Mouse (Mus musculus) erythroblast, embryonic 14.5 days (primary cell): ENCODE measurements around the gene Ncoa5. TPM values are rescaled to one million over a fixed set of nuclear protein-coding genes. Genes with fewer than 3 reads are reported as not detected.

Experiments used
- H3K27me3 ChIP-seq: 2 replicates; pipeline ENCODE4 v1.6.1; 2012; ENCODE audit warnings: inconsistent platforms; ENCODE audit not compliant: control insufficient read depth
- H3K36me3 ChIP-seq: 2 replicates; pipeline ENCODE4 v1.6.1; 2012; ENCODE audit warnings: mild to moderate bottlenecking, inconsistent platforms; ENCODE audit not compliant: control insufficient read depth
- H3K4me1 ChIP-seq: 2 replicates; pipeline ENCODE4 v1.6.1; 2012; ENCODE audit warnings: inconsistent platforms; ENCODE audit not compliant: control insufficient read depth
- H3K4me3 ChIP-seq: replicated peaks from 2 replicates; pipeline ENCODE3; 2012; ENCODE audit warnings: moderate library complexity, mild to moderate bottlenecking, inconsistent platforms
- H3K9me3 ChIP-seq: 2 replicates; pipeline ENCODE4 v1.6.1; 2012; ENCODE audit warnings: low read length, inconsistent platforms, mixed read lengths; ENCODE audit not compliant: control insufficient read depth
- GATA1 ChIP-seq: IDR thresholded peaks from 2 replicates; pipeline ENCODE4 v1.6.1; 2012; ENCODE audit warnings: low read length, inconsistent platforms, mixed read lengths
- TAL1 ChIP-seq: IDR thresholded peaks from 3 replicates; pipeline ENCODE4 v1.6.1; 2012; ENCODE audit warnings: low read length, inconsistent platforms, mixed read lengths
- polyA plus RNA-seq: library from polyadenylated mRNA; stranded (reverse); fragments of >175 nt; gene quantifications from 2 replicates; pipeline ENCODE4 v1.2.3, GENCODE M21; 2012

Gene Ncoa5
- polyA plus RNA-seq, 1 experiment: 1.7 TPM

- H3K9me3 ChIP-seq: peaks cover 8% of the 10 kb centered on the region
- peaks cover 27% of the 10 kb centered on the region for H3K27me3 ChIP-seq
- H3K4me3 ChIP-seq: no peak overlapping the region
- H3K4me1 ChIP-seq: peaks cover 11% of the 10 kb centered on the region
- TF ChIP-seq TAL1 (no peak), GATA1 (no peak)
- H3K36me3 ChIP-seq: no peaks in the 10 kb centered on the region
These were observed 76.9 kb downstream of the Ncoa5 start for GRCm38 (mm10) chr2:164957548-164958315.

GRCm38 (mm10) chr2:164956195-164956594 lies 78.5 kb downstream of the Ncoa5 start:
- Histone ChIP-seq H3K36me3 (no peaks in the 10 kb centered on the region), H3K27me3 (peaks cover 38% of the 10 kb centered on the region), H3K4me3 (no peak overlapping the region), H3K4me1 (peaks cover 10% of the 10 kb centered on the region), H3K9me3 (peaks cover 12% of the 10 kb centered on the region)
- TF ChIP-seq TAL1 (no peak), GATA1 (no peak)

GRCm38 (mm10) chr2:164955725-164956124 lies 78.9 kb downstream of the Ncoa5 start:
- Histone ChIP-seq H3K4me3 (no peak overlapping the region), H3K4me1 (peaks cover 7% of the 10 kb centered on the region), H3K36me3 (no peaks in the 10 kb centered on the region), H3K27me3 (peaks cover 39% of the 10 kb centered on the region), H3K9me3 (peaks cover 12% of the 10 kb centered on the region)
- TF ChIP-seq GATA1 (no peak), TAL1 (no peak)

- no peak for TF ChIP-seq GATA1
- TF ChIP-seq TAL1: no peak
- no peak overlapping the region for H3K4me3 ChIP-seq
- peaks cover 56% of the 10 kb centered on the region for H3K27me3 ChIP-seq
- H3K9me3 ChIP-seq: peaks cover 12% of the 10 kb centered on the region
- H3K4me1 ChIP-seq: peaks cover 3% of the 10 kb centered on the region
- no peaks in the 10 kb centered on the region for H3K36me3 ChIP-seq
These were observed 81.4 kb downstream of the Ncoa5 start for GRCm38 (mm10) chr2:164953224-164953623.

- H3K36me3 ChIP-seq: no peaks in the 10 kb centered on the region
- peaks cover 3% of the 10 kb centered on the region for H3K4me1 ChIP-seq
- peaks cover 63% of the 10 kb centered on the region for H3K27me3 ChIP-seq
- TF ChIP-seq TAL1: no peak
- no peak for TF ChIP-seq GATA1
- no peak overlapping the region for H3K4me3 ChIP-seq
- H3K9me3 ChIP-seq: peaks cover 7% of the 10 kb centered on the region
These were observed 82.2 kb downstream of the Ncoa5 start for GRCm38 (mm10) chr2:164952448-164952847.

- no peak for TF ChIP-seq TAL1
- TF ChIP-seq GATA1: no peak
- Histone ChIP-seq H3K4me1 (peaks cover 3% of the 10 kb centered on the region), H3K4me3 (no peak overlapping the region), H3K36me3 (no peaks in the 10 kb centered on the region), H3K9me3 (peaks cover 7% of the 10 kb centered on the region), H3K27me3 (peaks cover 68% of the 10 kb centered on the region)
These were observed 82.9 kb downstream of the Ncoa5 start for GRCm38 (mm10) chr2:164951745-164952144.

GRCm38 (mm10) chr2:164950501-164950900 lies 84.2 kb downstream of the Ncoa5 start:
- Histone ChIP-seq H3K4me1 (peaks cover 3% of the 10 kb centered on the region), H3K27me3 (peaks cover 76% of the 10 kb centered on the region), H3K36me3 (no peaks in the 10 kb centered on the region), H3K9me3 (peaks cover 6% of the 10 kb centered on the region), H3K4me3 (no peak overlapping the region)
- TF ChIP-seq GATA1 (no peak), TAL1 (no peak)

Other genes starting within 250 kb of the Ncoa5 start
- gene Snx21, start 249.0 kb downstream of the Ncoa5 start, polyA plus RNA-seq: 1.5 and 2.4 TPM in 2 replicates
- gene Acot8, start 230.0 kb downstream of the Ncoa5 start, polyA plus RNA-seq: 7.0 and 9.2 TPM in 2 replicates
- gene Zswim3, start 229.8 kb downstream of the Ncoa5 start, polyA plus RNA-seq: 0.08 and 0.10 TPM in 2 replicates
- gene Zswim1, start 212.2 kb downstream of the Ncoa5 start, polyA plus RNA-seq: 0.69 and 0.71 TPM in 2 replicates
- gene Spata25, start 206.3 kb downstream of the Ncoa5 start, polyA plus RNA-seq: not detected in 2 replicates
- gene Ctsa, start 202.0 kb downstream of the Ncoa5 start, polyA plus RNA-seq: 6.9 and 7.3 TPM in 2 replicates
- 0.10 and 0.14 TPM in 2 replicates for gene Neurl2, start 201.4 kb downstream of the Ncoa5 start, polyA plus RNA-seq
- gene Pltp, start 177.2 kb downstream of the Ncoa5 start, polyA plus RNA-seq: 0.32 and 0.70 TPM in 2 replicates
- gene Pcif1, start 155.6 kb downstream of the Ncoa5 start, polyA plus RNA-seq: 24.3 and 28.7 TPM in 2 replicates
- 5.2 and 5.8 TPM in 2 replicates for gene Zfp335, start 123.1 kb downstream of the Ncoa5 start, polyA plus RNA-seq
- 0.04 TPM in 1 of 2 replicates, not detected in the other for gene Mmp9, start 94.1 kb downstream of the Ncoa5 start, polyA plus RNA-seq
- not detected in 2 replicates for gene Slc12a5, start 74.1 kb downstream of the Ncoa5 start, polyA plus RNA-seq
- 0.02 TPM in 1 of 2 replicates, not detected in the other for gene Cd40, start 20.8 kb upstream of the Ncoa5 start, polyA plus RNA-seq
- not detected in 2 replicates for gene 1700025C18Rik, start 55.9 kb upstream of the Ncoa5 start, polyA plus RNA-seq
- not detected in 2 replicates for gene Cdh22, start 200.0 kb upstream of the Ncoa5 start, polyA plus RNA-seq